Mouse (Mus musculus): ENCODE results near the gene Commd7. TPM values are rescaled to one million over a fixed set of nuclear protein-coding genes. Genes with fewer than 3 reads are reported as not detected.

Commd7 gene
- total and polyA plus RNA-seq, 2 experiments from 2014 or later = 10.5 to 45.5 TPM

- TF ChIP-seq CTCF (IDR thresholded peaks at IDR 0.05; ENCODE audit: low read depth) (no peak), EP300 (IDR thresholded peaks at IDR 0.05; ENCODE audit: low read depth) (no peak)
- H3K4me1 ChIP-seq (ENCODE audit: control insufficient read depth, insufficient read depth) = 0 out of 2 replicates have a peak, but pooled peaks cover 4% of the 10 kb centered on the region
- ATAC-seq (ENCODE audit: insufficient read depth, low read depth) = no peak
- WGBS = 90% methylated on average over 3 of the region's 3 CpGs
- no peaks in the 10 kb centered on the region for H3K36me3 ChIP-seq (replicated peaks; ENCODE audit: control insufficient read depth, insufficient read depth, low read length)
- H3K9ac ChIP-seq (replicated peaks; ENCODE audit: low read depth, low read length) = no peak overlapping the region
- DNase-seq (ENCODE audit: low spot score) = no peak
- no peaks in the 10 kb centered on the region for H3K9me3 ChIP-seq (replicated peaks; ENCODE audit: control insufficient read depth, low read length)
- H3K27me3 ChIP-seq (ENCODE audit: control insufficient read depth, insufficient read depth, low read length) = no peaks in the 10 kb centered on the region
- H3K4me2 ChIP-seq (ENCODE audit: low read depth, low read length) = no peak overlapping the region
- no peak overlapping the region for H3K4me3 ChIP-seq (ENCODE audit: low read depth, low read length)
- H3K27ac ChIP-seq (ENCODE audit: low read depth) = no peak overlapping the region
These were observed 52.5 kb downstream of the Commd7 start for GRCm38 (mm10) chr2:153580042-153580441.

- WGBS = 48% methylated on average over 4 of the region's 4 CpGs
- H3K36me3 ChIP-seq (replicated peaks; ENCODE audit: control insufficient read depth, insufficient read depth, low read length) = no peaks in the 10 kb centered on the region
- H3K4me2 ChIP-seq (ENCODE audit: low read depth, low read length) = no peak overlapping the region
- no peak overlapping the region for H3K9ac ChIP-seq (replicated peaks; ENCODE audit: low read depth, low read length)
- no peaks in the 10 kb centered on the region for H3K27me3 ChIP-seq (ENCODE audit: control insufficient read depth, insufficient read depth, low read length)
- H3K27ac ChIP-seq (ENCODE audit: low read depth) = no peak overlapping the region
- no peak for DNase-seq (ENCODE audit: low spot score)
- no peaks in the 10 kb centered on the region for H3K9me3 ChIP-seq (replicated peaks; ENCODE audit: control insufficient read depth, low read length)
- 0 out of 2 replicates have a peak, but pooled peaks cover 4% of the 10 kb centered on the region for H3K4me1 ChIP-seq (ENCODE audit: control insufficient read depth, insufficient read depth)
- ATAC-seq (ENCODE audit: insufficient read depth, low read depth) = no peak
- no peak overlapping the region for H3K4me3 ChIP-seq (ENCODE audit: low read depth, low read length)
- TF ChIP-seq CTCF (IDR thresholded peaks at IDR 0.05; ENCODE audit: low read depth) (no peak), EP300 (IDR thresholded peaks at IDR 0.05; ENCODE audit: low read depth) (no peak)
These were observed 55.5 kb downstream of the Commd7 start for GRCm38 (mm10) chr2:153577122-153577521.

- H3K9ac ChIP-seq (replicated peaks; ENCODE audit: low read depth, low read length) = no peak overlapping the region
- H3K36me3 ChIP-seq (replicated peaks; ENCODE audit: control insufficient read depth, insufficient read depth, low read length) = no peaks in the 10 kb centered on the region
- H3K9me3 ChIP-seq (replicated peaks; ENCODE audit: control insufficient read depth, low read length) = no peaks in the 10 kb centered on the region
- WGBS = 69% methylated on average over 3 of the region's 3 CpGs
- ATAC-seq (ENCODE audit: insufficient read depth, low read depth) (no peak), DNase-seq (ENCODE audit: low spot score) (no peak)
- H3K27ac ChIP-seq (ENCODE audit: low read depth) = no peak overlapping the region
- TF ChIP-seq EP300 (IDR thresholded peaks at IDR 0.05; ENCODE audit: low read depth) (no peak), CTCF (IDR thresholded peaks at IDR 0.05; ENCODE audit: low read depth) (no peak)
- no peaks in the 10 kb centered on the region for H3K27me3 ChIP-seq (ENCODE audit: control insufficient read depth, insufficient read depth, low read length)
- H3K4me1 ChIP-seq (ENCODE audit: control insufficient read depth, insufficient read depth) = 0 out of 2 replicates have a peak, but pooled peaks cover 4% of the 10 kb centered on the region
- H3K4me3 ChIP-seq (ENCODE audit: low read depth, low read length) = no peak overlapping the region
- H3K4me2 ChIP-seq (ENCODE audit: low read depth, low read length) = no peak overlapping the region
These were observed 56.4 kb downstream of the Commd7 start for GRCm38 (mm10) chr2:153576150-153576549.

- Histone ChIP-seq H3K27me3 (ENCODE audit: control insufficient read depth, insufficient read depth, low read length) (no peaks in the 10 kb centered on the region), H3K9me3 (replicated peaks; ENCODE audit: control insufficient read depth, low read length) (no peaks in the 10 kb centered on the region), H3K4me2 (ENCODE audit: low read depth, low read length) (no peak overlapping the region), H3K4me3 (ENCODE audit: low read depth, low read length) (no peak overlapping the region), H3K27ac (ENCODE audit: low read depth) (no peak overlapping the region), H3K9ac (replicated peaks; ENCODE audit: low read depth, low read length) (no peak overlapping the region), H3K36me3 (replicated peaks; ENCODE audit: control insufficient read depth, insufficient read depth, low read length) (no peaks in the 10 kb centered on the region), H3K4me1 (ENCODE audit: control insufficient read depth, insufficient read depth) (0 out of 2 replicates have a peak, but pooled peaks cover 4% of the 10 kb centered on the region)
- ATAC-seq (ENCODE audit: insufficient read depth, low read depth) (0 out of 2 replicates have a peak, but pooled peaks have one; percentile 11), DNase-seq (ENCODE audit: low spot score) (no peak)
- no peak for TF ChIP-seq EP300 (IDR thresholded peaks at IDR 0.05; ENCODE audit: low read depth)
- TF ChIP-seq CTCF (IDR thresholded peaks at IDR 0.05; ENCODE audit: low read depth) = no peak
- WGBS = 45% methylated on average over 6 of the region's 6 CpGs
These were observed 57.0 kb downstream of the Commd7 start for GRCm38 (mm10) chr2:153575554-153575953.

GRCm38 (mm10) chr2:153573101-153573500 is 59.5 kb downstream of the Commd7 start:
- no peak for TF ChIP-seq EP300 (IDR thresholded peaks at IDR 0.05; ENCODE audit: low read depth)
- no peak for TF ChIP-seq CTCF (IDR thresholded peaks at IDR 0.05; ENCODE audit: low read depth)
- Histone ChIP-seq H3K27me3 (ENCODE audit: control insufficient read depth, insufficient read depth, low read length) (no peaks in the 10 kb centered on the region), H3K27ac (ENCODE audit: low read depth) (no peak overlapping the region), H3K9ac (replicated peaks; ENCODE audit: low read depth, low read length) (no peak overlapping the region), H3K4me2 (ENCODE audit: low read depth, low read length) (no peak overlapping the region), H3K4me1 (ENCODE audit: control insufficient read depth, insufficient read depth) (0 out of 2 replicates have a peak, but pooled peaks cover 4% of the 10 kb centered on the region), H3K36me3 (replicated peaks; ENCODE audit: control insufficient read depth, insufficient read depth, low read length) (no peaks in the 10 kb centered on the region), H3K4me3 (ENCODE audit: low read depth, low read length) (no peak overlapping the region), H3K9me3 (replicated peaks; ENCODE audit: control insufficient read depth, low read length) (no peaks in the 10 kb centered on the region)
- DNase-seq (ENCODE audit: low spot score) = no peak
- WGBS = 89% methylated on average over 9 of the region's 9 CpGs
- no peak for ATAC-seq (ENCODE audit: insufficient read depth, low read depth)

- ATAC-seq (ENCODE audit: insufficient read depth, low read depth) = no peak
- no peak for TF ChIP-seq EP300 (IDR thresholded peaks at IDR 0.05; ENCODE audit: low read depth)
- TF ChIP-seq CTCF (IDR thresholded peaks at IDR 0.05; ENCODE audit: low read depth) = no peak
These were observed 64.0 kb downstream of the Commd7 start for GRCm38 (mm10) chr2:153568541-153568940.

More at GRCm38 (mm10) chr2:153568541-153568940, 64.0 kb downstream of the Commd7 start:
- no peaks in the 10 kb centered on the region for H3K4me1 ChIP-seq (ENCODE audit: control insufficient read depth, insufficient read depth)
- 87% methylated on average over 6 of the region's 6 CpGs for WGBS
- H3K9me3 ChIP-seq (replicated peaks; ENCODE audit: control insufficient read depth, low read length) = no peaks in the 10 kb centered on the region
- no peak overlapping the region for H3K4me3 ChIP-seq (ENCODE audit: low read depth, low read length)
- H3K4me2 ChIP-seq (ENCODE audit: low read depth, low read length) = no peak overlapping the region
- H3K36me3 ChIP-seq (replicated peaks; ENCODE audit: control insufficient read depth, insufficient read depth, low read length) = no peaks in the 10 kb centered on the region
- no peak overlapping the region for H3K27ac ChIP-seq (ENCODE audit: low read depth)
- H3K9ac ChIP-seq (replicated peaks; ENCODE audit: low read depth, low read length) = no peak overlapping the region
- no peak for DNase-seq (ENCODE audit: low spot score)
- H3K27me3 ChIP-seq (ENCODE audit: control insufficient read depth, insufficient read depth, low read length) = no peaks in the 10 kb centered on the region

Data from heart, postnatal 0 days (tissue).